ENCODE assay signal across 16 mouse cellular contexts in genomic region chr14:105084757-105085330, GRCm38 (mm10).
DNase-seq lines count a peak whose midpoint lies in the region; ATAC-seq and TF ChIP-seq lines count a peak whose summit lies in the region.
"Had no signal": no experiment of that assay in that cellular context is flagged by ENCODE, and none has a peak within 500 bp of the region (broad histone marks: within the 10 kb centered on the region; RNA-seq: fewer than 3 reads in every experiment).

No protein-coding gene starts in this region.

- no peaks in the 10 kb centered on the region for H3K36me3 ChIP-seq in forebrain, embryonic 12.5 days (replicated peaks)
- no peaks in the 10 kb centered on the region for H3K36me3 ChIP-seq in forebrain, embryonic 10.5 days (replicated peaks)
- H3K36me3 ChIP-seq in lung, embryonic 14.5 days (ENCODE audit: insufficient read depth) = no peaks in the 10 kb centered on the region
- no peaks in the 10 kb centered on the region for H3K36me3 ChIP-seq in hindbrain, embryonic 16.5 days (ENCODE audit: control insufficient read depth, insufficient read depth, low read length)
- H3K36me3 ChIP-seq: limb, embryonic 15.5 days had no signal

- no peaks in the 10 kb centered on the region for H3K9me3 ChIP-seq in forebrain, embryonic 12.5 days
- no peaks in the 10 kb centered on the region for H3K9me3 ChIP-seq in forebrain, embryonic 10.5 days
- no peaks in the 10 kb centered on the region for H3K9me3 ChIP-seq in lung, embryonic 14.5 days (ENCODE audit: low read depth, low read length)
- H3K9me3 ChIP-seq in hindbrain, embryonic 16.5 days (ENCODE audit: control insufficient read depth, low read length) = no peaks in the 10 kb centered on the region
- H3K9me3 ChIP-seq: limb, embryonic 15.5 days had no signal

- WGBS in forebrain, embryonic 12.5 days = 37% methylated on average over 8 of the region's 8 CpGs
- 50% methylated on average over 8 of the region's 8 CpGs for WGBS in forebrain, embryonic 10.5 days
- 48% methylated on average over 8 of the region's 8 CpGs for whole genome bisulfite sequencing in lung, embryonic 14.5 days
- 30% methylated on average over 8 of the region's 8 CpGs for WGBS in hindbrain, embryonic 16.5 days

- H3K9ac ChIP-seq in forebrain, embryonic 12.5 days = no peak overlapping the region
- no peak overlapping the region for H3K9ac ChIP-seq in lung, embryonic 14.5 days
- H3K9ac ChIP-seq in hindbrain, embryonic 16.5 days (ENCODE audit: low read depth, low read length) = no peak overlapping the region
- H3K9ac ChIP-seq: limb, embryonic 15.5 days had no signal

- H3K27me3 ChIP-seq in forebrain, embryonic 12.5 days = no peaks in the 10 kb centered on the region
- H3K27me3 ChIP-seq in forebrain, embryonic 10.5 days (ENCODE audit: poor library complexity, severe bottlenecking) = no peaks in the 10 kb centered on the region
- no peaks in the 10 kb centered on the region for H3K27me3 ChIP-seq in lung, embryonic 14.5 days (ENCODE audit: insufficient read depth, low read length)
- no peaks in the 10 kb centered on the region for H3K27me3 ChIP-seq in hindbrain, embryonic 16.5 days (replicated peaks; ENCODE audit: control insufficient read depth, insufficient read depth, low read length)
- H3K27me3 ChIP-seq: limb, embryonic 15.5 days had no signal

- no peak overlapping the region for H3K4me3 ChIP-seq in forebrain, embryonic 12.5 days (replicated peaks)
- H3K4me3 ChIP-seq in forebrain, embryonic 10.5 days = no peak overlapping the region
- no peak overlapping the region for H3K4me3 ChIP-seq in lung, embryonic 14.5 days (ENCODE audit: low read depth, low read length)
- no peak overlapping the region for H3K4me3 ChIP-seq in hindbrain, embryonic 16.5 days (ENCODE audit: low read length)
- H3K4me3 ChIP-seq: left cerebral cortex, adult 2 months; limb, embryonic 15.5 days had no signal

- H3K4me1 ChIP-seq in forebrain, embryonic 12.5 days = peaks cover 10% of the 10 kb centered on the region
- H3K4me1 ChIP-seq in forebrain, embryonic 10.5 days = peaks cover 11% of the 10 kb centered on the region
- H3K4me1 ChIP-seq in lung, embryonic 14.5 days (ENCODE audit: insufficient read depth) = no peaks in the 10 kb centered on the region
- H3K4me1 ChIP-seq in hindbrain, embryonic 16.5 days (ENCODE audit: control insufficient read depth, insufficient read depth, low read depth, low read length) = no peaks in the 10 kb centered on the region
- H3K4me1 ChIP-seq: limb, embryonic 15.5 days had no signal

- peak; percentile 42; the same call in 1 of the 2 replicates for ATAC-seq in forebrain, embryonic 12.5 days (ENCODE audit: low FRiP score)
- peak; percentile 39; the same call in 1 of the 2 replicates for ATAC-seq in lung, embryonic 14.5 days (ENCODE audit: insufficient read depth)
- peak; percentile 84 for ATAC-seq in hindbrain, embryonic 16.5 days
- no peak for ATAC-seq in monocyte, adult 5-6 weeks (replicated peaks; ENCODE audit: insufficient number of reproducible peaks, low FRiP score, low TSS enrichment, poor library complexity, severe bottlenecking)

- no peak overlapping the region for H3K27ac ChIP-seq in forebrain, embryonic 12.5 days
- H3K27ac ChIP-seq in forebrain, embryonic 10.5 days = no peak overlapping the region
- H3K27ac ChIP-seq in lung, embryonic 14.5 days (ENCODE audit: low read depth) = peak overlapping the region; percentile 44; the same call in 1 of the 2 replicates
- H3K27ac ChIP-seq in hindbrain, embryonic 16.5 days (ENCODE audit: low read depth, low read length) = no peak overlapping the region
- H3K27ac ChIP-seq: left cerebral cortex, adult 2 months; limb, embryonic 15.5 days had no signal

- no peak overlapping the region for H3K4me2 ChIP-seq in forebrain, embryonic 12.5 days
- no peak overlapping the region for H3K4me2 ChIP-seq in lung, embryonic 14.5 days
- H3K4me2 ChIP-seq in hindbrain, embryonic 16.5 days (ENCODE audit: low read length) = no peak overlapping the region
- H3K4me2 ChIP-seq: limb, embryonic 15.5 days had no signal

- no peak for DNase-seq in forebrain, embryonic 10.5 days (ENCODE audit: extremely low spot score, low spot score)
- DNase-seq in lung, embryonic 14.5 days = no peak
- no peak for DNase-seq in lung, postnatal 25 days (ENCODE audit: low spot score)
- peak; percentile 86 for DNase-seq in retina, embryonic 14.5 days (ENCODE audit: low spot score)
- DNase-seq in spleen, postnatal 14 days (ENCODE audit: low spot score in 2 of 2) = no peak
- DNase-seq: adrenal gland, adult 8-10 months; B cell, adult 2 months; heart, postnatal 36 days; kidney, adult 9 months; right cerebral cortex, adult 18-20 months; thymus, adult 18-20 months had no signal

- no peak for TF ChIP-seq CTCF in lung, embryonic 14.5 days (IDR thresholded peaks at IDR 0.05; ENCODE audit: low read depth)
